Mouse (Mus musculus): ENCODE data around the gene Insr. TPM values are rescaled to one million over a fixed set of nuclear protein-coding genes. Genes with fewer than 3 reads are reported as not detected.

The Insr gene
- polyA plus RNA-seq, 2 experiments from 2014 or later = 10.6 to 12.0 TPM

GRCm38 (mm10) chr8:3273799-3274198 is 5.6 kb downstream of the Insr start:
- no peak for ATAC-seq

DNA sequence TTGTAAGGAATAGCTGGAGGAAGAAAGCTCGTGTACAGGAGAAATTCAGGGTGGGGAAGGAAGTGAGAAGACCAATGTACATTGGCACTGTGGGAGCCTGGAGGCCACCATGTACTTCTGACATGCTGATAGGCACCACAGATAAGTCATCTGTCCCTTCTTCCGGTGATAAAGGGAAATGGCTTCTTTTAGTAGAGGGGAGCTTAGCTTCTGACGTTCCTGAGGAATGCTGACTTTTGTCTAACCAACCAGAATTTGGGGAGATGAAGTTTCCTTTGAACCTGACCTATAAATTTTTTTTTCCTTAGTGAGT is 12.0 kb downstream of the Insr start:
- no peak for ATAC-seq

DNA sequence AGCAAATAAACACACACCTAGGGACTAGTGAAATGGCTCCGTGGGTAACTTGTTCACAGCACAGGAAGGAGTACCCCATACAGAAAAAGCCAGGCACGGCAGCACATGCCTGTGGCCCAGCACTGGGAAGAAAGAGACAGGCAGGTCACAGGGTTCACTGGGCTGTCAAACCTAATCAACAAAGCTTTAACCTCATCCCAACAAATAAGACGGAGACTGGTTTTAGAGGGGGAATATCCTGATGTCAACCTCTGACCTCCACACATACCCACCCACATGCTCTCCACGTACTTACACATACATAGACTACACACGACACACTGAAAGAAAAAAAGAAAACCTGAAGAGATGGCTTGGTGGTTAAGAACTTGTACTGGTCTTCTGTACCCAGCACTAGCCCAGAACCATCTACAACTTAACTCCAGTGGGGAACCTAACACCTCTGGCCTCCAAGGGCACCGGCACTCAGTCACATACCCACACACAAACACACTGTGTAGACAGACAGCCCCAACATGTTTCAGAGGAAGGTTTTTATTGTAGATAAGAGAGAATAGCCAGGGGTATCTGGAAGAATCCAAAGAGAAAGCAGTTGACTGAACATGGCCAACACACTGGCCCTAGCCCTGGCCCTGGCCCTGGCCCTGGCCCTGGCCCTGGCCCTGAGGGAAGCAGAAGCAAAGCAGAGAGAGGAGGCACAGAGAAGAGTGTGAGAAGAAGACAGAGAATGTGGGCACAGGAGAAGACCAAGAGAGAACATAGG is 12.6 kb downstream of the Insr start:
- ATAC-seq = no peak

DNA sequence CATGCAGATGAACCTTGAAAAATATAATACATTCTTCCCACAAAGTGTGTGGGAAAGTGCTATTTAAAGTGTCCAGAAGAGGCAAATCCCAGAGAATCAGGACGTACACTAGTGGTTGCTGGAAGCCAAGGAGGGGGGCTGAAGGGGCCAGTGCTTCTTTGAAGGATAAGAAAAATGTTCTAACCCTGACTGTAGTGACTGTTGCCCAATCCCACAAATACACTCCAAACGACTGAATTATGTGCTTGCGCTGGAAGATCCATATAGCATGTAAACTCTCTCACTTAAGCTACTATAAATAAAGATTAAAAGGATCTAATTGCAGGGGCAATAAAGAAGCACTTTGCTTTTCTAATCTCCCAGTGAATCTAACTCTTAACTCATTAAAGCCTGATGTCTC is 14.2 kb downstream of the Insr start:
- no peak for ATAC-seq

- no peak for ATAC-seq
Measured at GRCm38 (mm10) chr8:3262779-3263178, 16.6 kb downstream of the Insr start.

DNA sequence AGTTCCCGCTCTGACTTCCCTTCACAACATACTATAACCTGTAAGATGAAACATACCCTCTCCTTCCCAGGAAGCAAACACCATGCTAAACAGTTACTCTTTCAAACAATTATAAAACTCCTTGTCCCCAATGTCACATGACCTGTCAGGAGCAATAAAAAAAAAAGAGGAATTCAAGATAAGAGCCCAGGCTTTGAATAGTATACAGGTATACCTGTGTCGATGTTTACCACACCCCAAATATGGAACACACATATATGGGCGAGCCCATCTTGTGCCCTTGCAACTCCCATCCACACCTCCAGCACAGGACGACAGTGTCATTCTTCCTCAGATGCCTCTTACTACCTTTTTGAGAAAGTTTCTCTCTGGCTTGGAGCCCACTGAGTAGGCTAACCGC is 18.3 kb downstream of the Insr start:
- ATAC-seq = no peak

- no peak for ATAC-seq
Measured at GRCm38 (mm10) chr8:3260127-3260811, 19.1 kb downstream of the Insr start.

- ATAC-seq = no peak
Measured at GRCm38 (mm10) chr8:3256147-3256940, 23.1 kb downstream of the Insr start.

GRCm38 (mm10) chr8:3255321-3255720 is 24.1 kb downstream of the Insr start:
- ATAC-seq = no peak

DNA sequence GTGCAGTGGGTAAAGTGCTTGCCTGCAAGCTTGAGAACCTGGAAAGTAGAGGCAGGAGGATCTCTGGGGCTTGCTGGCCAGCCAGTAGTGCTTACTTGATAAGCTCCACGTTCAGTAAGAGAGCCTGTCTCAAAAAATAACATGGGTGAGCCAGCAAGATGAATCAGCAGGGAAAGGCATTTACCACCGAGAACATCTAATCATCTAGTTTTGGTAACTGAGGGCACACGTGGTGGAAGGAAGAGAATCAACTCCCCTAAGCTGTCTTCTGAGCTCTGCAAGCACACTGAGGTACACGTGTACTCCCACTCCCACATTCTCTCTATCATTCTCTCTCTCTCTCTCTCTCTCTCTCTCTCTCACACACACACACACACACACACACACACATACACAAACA is 26.2 kb downstream of the Insr start:
- ATAC-seq = no peak

DNA sequence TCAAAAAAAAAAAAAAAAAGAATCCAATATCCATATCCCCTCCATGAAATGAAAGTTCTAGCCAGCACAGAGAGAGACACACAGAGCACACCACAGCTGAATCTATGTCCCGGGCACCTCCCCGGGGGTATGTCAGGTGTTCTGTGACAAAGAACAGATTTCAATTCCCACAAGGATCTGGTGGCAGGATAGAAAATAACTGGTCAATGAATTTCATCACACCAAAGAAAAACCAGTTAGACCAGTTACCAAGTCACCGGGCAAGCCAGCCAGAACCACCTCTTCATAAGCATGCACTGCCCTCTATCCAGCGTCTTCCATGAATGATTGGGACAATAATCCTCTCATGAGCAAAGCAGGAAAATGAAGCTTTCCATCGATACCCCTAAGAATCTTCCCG is 26.8 kb downstream of the Insr start:
- ATAC-seq = no peak

DNA sequence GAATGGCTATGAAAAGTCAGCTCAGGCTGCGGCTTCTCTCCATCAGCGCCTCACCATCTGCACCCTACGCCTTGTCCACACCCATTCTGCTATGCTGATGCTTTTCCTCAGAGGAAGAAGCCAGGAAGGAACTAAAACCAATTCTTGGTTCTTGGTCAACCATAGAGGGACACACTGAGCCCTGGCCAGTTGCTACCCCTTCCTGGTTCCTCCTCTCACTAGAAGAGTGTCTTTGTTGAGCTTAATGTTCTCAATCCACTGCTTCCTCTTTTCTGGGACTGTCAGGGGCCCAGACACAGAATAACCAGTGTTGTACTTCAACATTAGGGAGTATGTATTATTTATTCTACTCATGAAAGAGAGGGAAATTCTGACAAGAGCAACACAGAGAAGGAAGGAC is 28.3 kb downstream of the Insr start:
- ATAC-seq = no peak

DNA sequence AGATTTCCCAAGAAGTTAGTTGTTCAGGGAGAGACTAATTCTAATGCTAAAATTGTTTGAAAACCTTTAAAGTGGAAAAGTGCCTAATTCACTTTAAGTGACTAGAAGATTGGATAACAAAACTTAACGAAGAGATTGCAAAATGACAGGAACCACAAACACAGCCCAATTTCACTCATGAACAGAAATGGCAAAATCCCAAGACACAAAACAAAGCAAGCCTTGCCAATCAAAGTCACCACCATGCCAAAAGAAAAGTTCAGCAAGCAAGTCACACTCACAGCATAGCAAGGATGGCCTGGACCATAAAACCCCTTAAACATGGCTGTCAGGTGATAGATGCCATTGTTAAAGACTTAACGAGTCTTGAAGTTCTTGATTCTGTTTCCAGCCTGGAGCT is 29.5 kb downstream of the Insr start:
- ATAC-seq = no peak

- ATAC-seq = peak; percentile 83
Measured at GRCm38 (mm10) chr8:3248704-3249103, 30.7 kb downstream of the Insr start.

DNA sequence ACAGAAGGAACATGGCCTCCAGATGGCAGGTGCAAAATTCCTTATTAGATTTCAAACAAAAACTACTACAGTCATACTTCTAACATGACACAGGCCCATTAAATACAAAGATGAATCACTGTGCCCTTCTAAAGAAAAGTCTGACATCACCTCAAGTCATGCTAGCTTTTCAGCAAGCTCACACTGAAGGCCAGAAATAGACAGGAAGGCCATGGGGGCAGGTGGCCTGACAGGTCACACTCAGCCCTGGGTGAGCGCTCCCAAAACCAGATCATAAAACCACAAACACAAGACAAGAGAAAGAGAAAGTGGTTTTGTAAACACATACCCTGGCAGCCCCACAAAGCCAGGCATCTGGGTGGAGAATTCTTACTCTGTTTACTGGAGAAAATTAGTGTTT is 32.3 kb downstream of the Insr start:
- peak; percentile 27 for ATAC-seq

- no peak for ATAC-seq
Measured at GRCm38 (mm10) chr8:3243229-3243628, 36.2 kb downstream of the Insr start.

DNA sequence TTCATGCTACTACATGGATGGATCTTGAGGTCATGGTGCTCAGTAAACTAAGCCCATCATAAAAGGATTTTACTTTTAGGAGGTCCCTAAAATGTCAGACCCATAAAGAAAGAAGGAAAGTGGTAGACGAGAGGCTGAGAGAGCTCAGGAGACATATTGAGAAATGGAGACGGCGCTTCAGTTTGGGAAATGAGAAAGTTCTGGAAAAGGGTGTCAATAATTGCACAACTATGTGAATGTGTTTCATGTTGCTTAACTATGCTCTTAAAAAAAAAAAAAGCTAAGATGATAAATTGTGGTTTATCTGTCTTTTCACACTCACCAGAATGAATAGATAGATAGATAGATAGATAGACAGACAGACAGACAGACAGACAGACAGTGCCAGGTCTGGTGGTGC is 38.7 kb downstream of the Insr start:
- ATAC-seq = no peak

- no peak for ATAC-seq
Measured at GRCm38 (mm10) chr8:3239641-3240040, 39.8 kb downstream of the Insr start.

- no peak for ATAC-seq
Measured at GRCm38 (mm10) chr8:3238792-3239191, 40.6 kb downstream of the Insr start.

DNA sequence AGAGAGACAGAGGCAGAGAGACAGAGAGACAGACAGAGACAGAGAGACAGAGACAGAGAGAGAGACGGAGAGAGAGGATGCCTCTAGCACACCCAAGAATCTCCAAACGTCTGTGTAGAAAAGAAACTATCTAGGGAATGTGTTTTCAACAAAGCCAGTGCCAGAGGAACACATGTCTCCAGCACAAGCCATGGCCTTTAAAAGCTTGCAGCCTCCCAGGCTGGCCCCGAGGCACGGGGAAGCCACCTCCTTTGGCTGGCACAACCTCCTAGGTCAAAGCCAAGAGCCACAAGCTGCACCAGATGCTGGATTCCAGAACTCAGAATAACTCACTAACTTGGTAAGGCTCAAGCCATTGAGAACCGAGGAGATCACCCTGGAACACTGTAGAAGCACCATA is 42.1 kb downstream of the Insr start:
- ATAC-seq = no peak

GRCm38 (mm10) chr8:3236277-3236676 is 43.1 kb downstream of the Insr start:
- ATAC-seq = no peak

DNA sequence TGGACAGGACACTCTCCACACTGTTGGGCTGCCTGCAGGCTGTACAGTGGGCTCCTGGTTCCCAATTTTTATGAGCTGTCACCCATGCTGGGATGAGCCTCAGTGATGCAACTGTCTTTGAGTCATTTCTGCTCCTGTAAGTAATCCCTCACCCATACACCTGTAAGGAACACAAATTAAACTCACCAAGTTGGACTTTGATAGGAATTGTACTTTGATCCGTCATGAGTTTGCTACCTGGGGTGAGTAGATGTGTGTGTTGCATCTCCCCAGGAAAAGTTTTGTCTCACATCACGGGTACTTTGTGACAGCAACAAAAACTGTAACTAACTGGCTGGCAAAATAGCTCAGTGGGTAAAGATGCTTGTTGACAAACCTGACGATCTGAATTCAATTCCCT is 44.8 kb downstream of the Insr start:
- no peak for ATAC-seq

- ATAC-seq = no peak
Measured at GRCm38 (mm10) chr8:3232601-3233000, 46.8 kb downstream of the Insr start.

Measured in CD4-positive, CD25-positive, alpha-beta regulatory T cell, adult 4 months (primary cell).